Mouse (Mus musculus): ENCODE results near the gene Arhgap22. TPM values are rescaled to one million over a fixed set of nuclear protein-coding genes. Genes with fewer than 3 reads are reported as not detected.

Arhgap22 gene
- total RNA-seq, 2 experiments from 2014 or later, result 8.4 to 11.3 TPM

GRCm38 (mm10) chr14:33352890-33353289 is 139.1 kb downstream of the Arhgap22 start:
- intact Hi-C loops (cut with DNase I), result no loop called here
- DNase-seq (ENCODE audit: low spot score in 2 of 2), result no peak

- intact Hi-C loops (cut with DNase I), result no loop called here
- DNase-seq (ENCODE audit: low spot score in 2 of 2), result no peak
Observed at GRCm38 (mm10) chr14:33355276-33355675, 141.4 kb downstream of the Arhgap22 start.

- intact Hi-C loops (cut with DNase I), result no loop called here
Observed at GRCm38 (mm10) chr14:33357600-33358368, 144.0 kb downstream of the Arhgap22 start.

GRCm38 (mm10) chr14:33358891-33359290 is 145.1 kb downstream of the Arhgap22 start:
- intact Hi-C loops (cut with DNase I), result no loop called here
- DNase-seq (ENCODE audit: low spot score in 2 of 2), result no peak

More at GRCm38 (mm10) chr14:33357600-33358368, 144.0 kb downstream of the Arhgap22 start:
- DNase-seq (ENCODE audit: low spot score in 2 of 2), result no peak

GRCm38 (mm10) chr14:33361546-33361945 is 147.7 kb downstream of the Arhgap22 start:
- intact Hi-C loops (cut with DNase I), result no loop called here
- DNase-seq (ENCODE audit: low spot score in 2 of 2), result no peak

- intact Hi-C loops (cut with DNase I), result no loop called here
- no peak for DNase-seq (ENCODE audit: low spot score in 2 of 2)
Observed at GRCm38 (mm10) chr14:33362122-33362521, 148.3 kb downstream of the Arhgap22 start.

GRCm38 (mm10) chr14:33362807-33363206 is 149.0 kb downstream of the Arhgap22 start:
- DNase-seq (ENCODE audit: low spot score in 2 of 2), result no peak
- intact Hi-C loops (cut with DNase I), result no loop called here

- no peak for DNase-seq (ENCODE audit: low spot score in 2 of 2)
- intact Hi-C loops (cut with DNase I), result no loop called here
Observed at GRCm38 (mm10) chr14:33363611-33364010, 149.8 kb downstream of the Arhgap22 start.

- intact Hi-C loops (cut with DNase I), result no loop called here
- DNase-seq (ENCODE audit: low spot score in 2 of 2), result no peak
Observed at GRCm38 (mm10) chr14:33364061-33364460, 150.2 kb downstream of the Arhgap22 start.

GRCm38 (mm10) chr14:33366891-33367777 is 153.3 kb downstream of the Arhgap22 start:
- no peak for DNase-seq (ENCODE audit: low spot score in 2 of 2)
- intact Hi-C loops (cut with DNase I), result no loop called here

GRCm38 (mm10) chr14:33369375-33369774 is 155.5 kb downstream of the Arhgap22 start:
- DNase-seq (ENCODE audit: low spot score in 2 of 2), result no peak
- intact Hi-C loops (cut with DNase I), result no loop called here

- intact Hi-C loops (cut with DNase I), result loop anchor here (5.0 kb wide), 1 partner anchor 158 kb away; the partner anchor contains the start of gene Arhgap22
Observed at GRCm38 (mm10) chr14:33370056-33370455, 156.2 kb downstream of the Arhgap22 start.

GRCm38 (mm10) chr14:33371248-33371647 is 157.4 kb downstream of the Arhgap22 start:
- DNase-seq (ENCODE audit: low spot score in 2 of 2), result peak; percentile 75 to 88
- intact Hi-C loops (cut with DNase I), result loop anchor here (1.0 to 5.0 kb wide), 2 partner anchors 58 to 159 kb away; partner anchors contain the start of gene Arhgap22

More at GRCm38 (mm10) chr14:33370056-33370455, 156.2 kb downstream of the Arhgap22 start:
- DNase-seq (ENCODE audit: low spot score in 2 of 2), result peak in 1 of 2 experiments; percentile 28

- DNase-seq (ENCODE audit: low spot score in 2 of 2), result no peak
- intact Hi-C loops (cut with DNase I), result loop anchor here (5.0 kb wide), 1 partner anchor 161 kb away; the partner anchor contains the start of gene Arhgap22
Observed at GRCm38 (mm10) chr14:33373271-33373670, 159.4 kb downstream of the Arhgap22 start.

- no peak for DNase-seq (ENCODE audit: low spot score in 2 of 2)
- intact Hi-C loops (cut with DNase I), result loop anchor here (5.0 kb wide), 1 partner anchor 162 kb away; the partner anchor contains the start of gene Arhgap22
Observed at GRCm38 (mm10) chr14:33374089-33374488, 160.3 kb downstream of the Arhgap22 start.

GRCm38 (mm10) chr14:33377211-33377610 is 163.4 kb downstream of the Arhgap22 start:
- DNase-seq (ENCODE audit: low spot score in 2 of 2), result no peak
- intact Hi-C loops (cut with DNase I), result no loop called here

GRCm38 (mm10) chr14:33378723-33379122 is 164.9 kb downstream of the Arhgap22 start:
- intact Hi-C loops (cut with DNase I), result no loop called here
- DNase-seq (ENCODE audit: low spot score in 2 of 2), result no peak

- peak in 1 of 2 experiments; percentile 60 for DNase-seq (ENCODE audit: low spot score in 2 of 2)
- intact Hi-C loops (cut with DNase I), result loop anchor here (10.0 kb wide), 1 partner anchor 144 kb away; no protein-coding TSS in a partner anchor
Observed at GRCm38 (mm10) chr14:33380830-33381457, 167.1 kb downstream of the Arhgap22 start.

GRCm38 (mm10) chr14:33398065-33398860 is 184.4 kb downstream of the Arhgap22 start:
- intact Hi-C loops (cut with DNase I), result no loop called here
- DNase-seq (ENCODE audit: low spot score in 2 of 2), result no peak
